Mouse (Mus musculus): ENCODE data around the gene Col20a1.
A peak's percentile ranks its signal among the peaks of the same experiment; 100 is the strongest.

Gene Col20a1

DNA sequence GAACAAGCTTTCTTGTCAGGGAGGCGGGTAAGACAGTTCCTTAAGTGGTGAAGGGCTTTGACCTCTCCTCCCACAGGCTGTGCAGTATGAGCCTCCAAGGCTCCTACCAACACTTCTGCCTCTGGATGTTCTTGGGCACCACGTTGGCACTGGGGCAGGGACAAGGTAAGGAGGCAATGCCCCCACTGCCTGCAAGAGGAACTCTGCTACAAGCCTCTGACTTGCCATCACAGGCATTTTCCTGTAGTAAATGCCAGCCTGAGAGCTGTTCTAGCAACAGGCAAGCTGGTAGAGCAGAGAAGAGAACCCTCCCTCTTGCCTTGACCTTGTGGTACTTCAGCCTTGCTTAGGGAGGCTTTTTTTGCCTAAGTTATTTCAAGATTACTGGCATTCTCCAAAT is at the start of gene Col20a1:
TSS of gene Col20a1 (plus strand) at position 87 of the 400 bp plus-strand sequence.
- no peak for DNase-seq (ENCODE audit: low spot score)

DNA sequence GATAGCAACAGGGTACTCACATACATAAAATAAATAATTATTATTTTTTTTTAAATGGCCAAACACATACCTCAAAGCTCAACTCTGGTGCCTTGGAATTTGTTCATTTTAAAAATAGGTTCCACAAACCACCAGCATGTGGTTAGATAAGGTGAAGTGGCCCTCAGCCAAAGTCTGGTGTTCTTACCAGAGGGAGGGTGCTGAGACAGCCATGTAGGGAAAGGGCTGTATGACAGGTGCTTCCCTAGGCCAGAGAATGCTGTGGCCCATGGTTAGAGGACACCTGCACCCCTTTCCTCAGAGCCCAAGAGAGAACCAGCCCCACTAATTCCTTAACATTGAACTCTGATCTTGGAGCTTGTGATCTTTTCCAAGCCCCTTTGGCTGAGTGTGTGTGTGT is 46.1 kb upstream of the Col20a1 start:
- no peak for DNase-seq (ENCODE audit: low spot score)

DNA sequence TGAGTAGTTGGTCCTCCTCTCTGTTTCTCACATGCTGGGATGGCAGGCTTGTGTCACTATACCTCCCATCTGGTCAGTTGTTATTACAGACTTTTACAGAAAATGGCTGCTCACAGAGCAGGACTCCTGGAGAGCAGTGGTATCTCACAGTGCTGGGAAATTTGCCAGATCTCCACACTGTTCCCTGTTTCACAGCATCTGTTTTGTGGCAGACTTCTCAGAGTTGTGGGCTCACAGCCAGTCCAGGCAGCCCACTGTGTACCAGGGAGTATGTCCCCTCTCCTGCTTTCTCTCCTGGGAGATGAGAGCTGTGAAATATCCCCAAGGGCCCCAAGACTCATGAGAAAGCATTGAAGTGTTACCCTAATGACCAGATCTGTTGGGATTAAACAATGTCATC is 44.5 kb upstream of the Col20a1 start:
- no peak for DNase-seq (ENCODE audit: low spot score)

DNA sequence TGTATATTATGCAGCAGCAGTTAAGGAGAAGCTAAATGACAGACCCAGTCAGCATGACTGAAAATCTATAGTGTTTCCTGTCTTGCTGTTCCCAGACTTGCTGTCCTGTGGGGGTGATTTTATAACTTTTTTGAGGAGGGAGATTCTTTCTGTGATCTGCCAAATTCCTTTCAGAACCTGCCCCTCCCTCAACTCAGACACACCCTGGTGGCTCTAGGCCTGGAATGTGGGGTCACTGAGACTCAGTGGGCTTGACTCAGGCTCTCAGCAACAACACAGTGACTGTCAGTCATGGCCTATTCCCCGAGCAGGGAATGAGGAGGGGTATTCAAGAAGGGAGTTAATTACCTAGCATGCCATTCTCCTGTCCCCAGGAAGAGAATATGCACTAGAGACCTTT is 36.4 kb upstream of the Col20a1 start:
- no peak for DNase-seq (ENCODE audit: low spot score)

DNA sequence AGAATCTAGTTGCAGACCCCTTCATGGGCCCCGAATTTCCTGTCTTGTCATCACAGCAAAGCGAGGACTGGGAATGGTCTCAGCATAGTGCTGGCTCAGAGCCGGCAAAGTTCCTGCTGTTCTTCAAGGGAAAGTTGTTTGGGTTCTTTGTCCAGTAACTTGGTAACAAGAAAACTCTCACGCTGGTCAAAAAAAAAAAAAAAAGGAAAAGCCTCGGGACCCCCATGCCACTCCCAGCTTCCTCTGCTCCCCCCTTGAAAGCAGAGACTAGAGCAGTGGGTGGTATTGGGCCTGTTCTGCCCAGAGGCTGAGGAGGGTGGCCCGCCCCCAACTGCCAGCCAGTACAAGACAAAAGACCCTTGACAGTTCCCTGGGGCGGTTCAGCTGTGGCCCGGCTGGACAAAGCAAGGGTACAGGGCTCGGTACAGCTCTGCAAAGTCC is 33.6 kb upstream of the Col20a1 start:
- no peak for DNase-seq (ENCODE audit: low spot score)

DNA sequence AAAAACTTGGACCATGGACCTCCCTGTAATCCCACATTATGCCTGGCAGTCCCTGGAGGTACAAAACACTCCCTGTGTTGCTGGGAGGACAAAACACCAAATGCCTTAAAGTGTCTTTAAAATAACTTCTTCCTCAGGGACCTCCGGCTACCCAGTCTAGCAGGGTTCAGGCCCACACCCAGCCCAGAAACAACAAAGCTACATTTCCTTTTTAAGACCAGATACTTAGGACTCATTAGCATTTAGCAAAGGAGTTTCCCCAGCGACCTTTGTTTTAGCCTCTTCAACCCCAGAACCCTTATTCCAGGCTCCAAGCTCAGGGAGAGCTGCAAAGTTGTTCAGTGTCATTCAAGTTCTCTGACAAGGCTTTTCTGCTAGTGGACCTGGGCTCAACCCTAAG is 32.7 kb upstream of the Col20a1 start:
- DNase-seq (ENCODE audit: low spot score), result no peak

DNA sequence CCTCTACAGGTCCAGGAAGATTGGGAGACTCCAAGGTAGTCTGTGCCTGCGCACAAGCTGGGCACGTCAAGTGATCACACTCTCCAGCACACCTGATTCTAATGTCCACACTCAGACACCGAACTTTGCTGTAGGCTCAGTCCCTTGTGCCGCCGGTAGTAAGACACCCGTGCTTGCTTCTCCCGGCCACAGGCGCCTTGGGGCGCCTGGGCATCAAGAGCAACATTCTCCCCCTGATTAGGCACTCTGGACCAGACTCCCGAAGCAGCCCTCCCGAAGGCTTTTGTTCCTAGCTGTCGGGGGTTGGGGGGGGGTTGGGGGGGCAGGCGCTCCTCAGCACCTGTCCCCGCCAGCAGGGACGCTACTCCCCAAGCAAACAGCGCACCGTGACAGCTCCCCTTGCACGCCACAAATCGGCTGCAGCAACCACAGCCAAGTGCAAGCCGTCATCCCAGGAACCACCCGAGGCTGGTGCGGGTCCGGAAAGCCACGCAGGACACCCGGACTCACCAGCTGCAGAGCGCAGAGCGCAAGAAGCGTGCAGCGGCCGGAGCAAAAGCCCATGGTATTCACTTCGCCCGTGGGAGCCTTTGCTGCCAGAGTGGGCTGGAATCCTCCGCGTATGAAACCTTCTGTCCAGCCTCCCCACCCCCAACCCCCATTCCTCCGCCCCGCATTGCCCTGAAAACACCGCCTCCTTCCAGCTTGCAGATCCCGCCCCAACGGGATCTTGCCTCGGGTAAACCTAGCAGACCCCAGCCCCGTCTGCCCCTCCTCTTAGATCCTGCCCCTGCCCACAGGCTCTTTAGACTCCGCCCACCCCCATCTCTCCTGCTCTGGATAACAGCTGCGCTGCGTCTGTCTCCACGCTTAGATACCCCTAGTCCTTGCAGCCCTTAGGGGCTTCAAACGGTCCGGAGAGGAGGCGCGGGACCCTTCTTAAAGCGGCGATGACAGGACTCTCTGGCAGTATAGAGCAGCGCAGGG is 32.0 kb upstream of the Col20a1 start, which contains the start of gene Nkain4:
TSS of gene Nkain4 (minus strand) at position 639 of the 987 bp plus-strand sequence.
- no peak for DNase-seq (ENCODE audit: low spot score)

DNA sequence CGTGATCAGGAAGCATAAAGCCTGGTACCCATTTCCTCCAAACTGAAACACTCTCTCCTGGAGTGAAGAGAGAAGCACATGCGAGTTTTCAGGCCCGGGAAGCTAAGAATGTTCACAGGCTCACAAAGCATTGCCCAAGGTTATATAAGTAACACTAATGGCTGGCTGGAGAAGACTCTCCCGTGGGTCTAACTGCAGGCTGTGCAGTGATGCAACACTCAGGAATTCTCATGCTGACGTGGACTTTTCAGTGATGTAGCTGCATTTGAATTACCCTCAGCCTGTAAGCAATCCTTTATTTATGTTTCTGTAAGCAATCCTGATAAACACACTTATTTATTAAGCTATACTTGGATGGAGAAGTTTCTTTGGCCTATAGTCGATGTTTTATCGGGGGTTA is 26.7 kb upstream of the Col20a1 start:
- DNase-seq (ENCODE audit: low spot score), result peak; percentile 22

DNA sequence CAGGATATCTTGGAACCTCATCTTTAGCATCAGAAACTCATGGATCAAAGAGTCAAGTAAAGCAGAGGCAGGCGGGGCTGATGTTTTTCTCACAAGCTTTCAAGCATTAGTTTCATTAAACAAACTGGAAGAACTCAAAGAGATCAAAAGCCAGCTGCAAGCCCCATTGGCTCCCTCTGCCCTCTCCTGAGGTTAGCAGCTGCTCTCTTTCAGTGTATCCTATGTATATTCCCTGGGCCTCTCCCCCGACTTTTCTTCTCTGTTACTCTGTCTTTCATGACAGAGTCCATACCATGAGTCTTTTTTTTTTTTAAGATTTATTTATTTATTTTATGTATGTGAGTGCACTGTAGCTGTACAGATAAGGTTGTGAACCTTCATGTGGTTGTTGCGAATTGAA is 26.1 kb upstream of the Col20a1 start:
- no peak for DNase-seq (ENCODE audit: low spot score)

DNA sequence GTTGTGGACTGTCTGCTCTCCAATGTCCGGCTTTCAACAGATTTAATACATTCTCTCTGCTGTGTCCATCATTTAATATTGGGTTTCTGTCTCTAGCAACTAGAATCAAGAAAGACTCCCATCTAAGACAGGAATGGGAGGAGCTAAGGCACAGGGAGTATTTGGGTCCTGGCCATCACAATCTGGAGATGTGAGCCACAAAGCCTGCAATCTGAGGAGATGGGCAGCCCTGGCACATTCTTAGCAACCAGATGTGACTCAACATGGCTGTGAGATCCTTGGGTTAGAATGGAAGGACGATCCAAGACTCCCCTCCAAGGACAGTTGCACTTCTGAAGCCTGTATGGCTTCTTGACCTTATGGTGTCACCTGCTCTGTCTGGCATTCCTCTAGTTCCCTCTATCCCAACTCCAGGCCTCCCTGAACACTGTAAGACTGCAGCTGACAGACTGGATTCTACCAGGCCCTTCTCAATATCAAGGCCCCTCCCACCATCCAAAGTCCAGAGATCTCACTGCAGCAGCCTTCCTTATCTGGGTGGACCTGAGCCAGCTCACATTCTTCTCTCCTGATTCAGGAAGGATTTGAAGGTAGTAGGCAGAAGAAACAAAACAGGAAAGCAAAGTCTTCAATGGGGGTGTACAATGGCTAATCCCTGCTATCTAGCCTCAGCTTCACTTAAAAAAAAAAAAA is 23.6 kb upstream of the Col20a1 start:
- no peak for DNase-seq (ENCODE audit: low spot score)

DNA sequence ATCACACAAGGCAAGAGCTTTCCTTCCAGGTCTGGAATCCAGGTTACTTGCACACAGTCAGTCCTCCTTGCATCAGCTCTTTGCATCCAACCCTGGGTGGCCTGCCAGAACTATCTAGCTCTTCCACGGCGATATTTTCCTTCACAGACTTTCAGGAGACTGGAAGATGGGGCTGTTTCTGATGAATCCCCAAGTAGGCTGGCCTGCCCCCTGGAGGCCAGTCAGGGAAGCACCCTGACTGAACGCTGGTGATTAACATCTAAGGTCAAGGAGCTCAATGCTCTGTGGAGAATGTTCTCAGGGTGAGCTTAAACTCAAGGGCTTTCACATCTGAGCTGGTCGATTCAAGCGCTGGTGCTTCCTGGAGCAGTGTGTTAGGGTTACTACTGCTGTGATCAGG is 22.4 kb upstream of the Col20a1 start:
- peak; percentile 80 for DNase-seq (ENCODE audit: low spot score)

DNA sequence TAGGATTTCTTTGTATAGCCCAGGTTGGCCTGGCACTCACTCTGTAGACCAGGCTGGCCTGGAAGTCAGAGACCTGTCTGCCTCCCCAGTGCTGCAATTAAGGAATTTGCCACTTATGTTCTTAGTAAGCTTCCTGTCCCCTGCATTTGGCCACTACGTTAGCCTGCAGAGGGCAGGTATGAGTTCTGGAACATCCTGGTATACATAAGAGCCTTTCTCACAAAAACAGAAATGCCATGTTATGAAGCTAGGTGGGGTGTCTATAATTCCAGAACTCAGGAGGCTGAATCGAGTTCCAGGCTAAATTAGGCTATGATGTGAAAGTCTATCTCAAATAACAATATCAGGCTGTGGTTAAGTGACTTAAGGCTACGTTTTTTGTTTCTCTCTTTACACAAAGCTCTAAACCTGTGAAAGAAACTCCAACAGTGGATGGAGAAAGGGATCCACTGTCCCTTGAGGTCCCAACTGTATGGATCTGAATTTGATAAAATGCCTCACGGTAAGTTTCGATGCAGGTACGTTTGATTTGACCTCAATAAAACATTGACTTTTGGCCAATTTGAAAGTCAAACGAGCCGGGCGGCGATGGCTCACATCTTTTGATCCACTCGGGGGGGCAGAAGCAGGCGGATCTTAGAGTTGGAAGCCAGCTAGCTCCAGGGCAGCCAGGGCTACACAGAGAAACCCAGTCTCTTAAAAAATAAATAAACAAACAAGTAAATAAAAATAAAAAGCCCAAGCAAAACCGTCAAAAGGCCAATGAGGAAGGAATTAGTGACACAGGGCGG is 20.0 kb upstream of the Col20a1 start:
- peak; percentile 74 for DNase-seq (ENCODE audit: low spot score)

DNA sequence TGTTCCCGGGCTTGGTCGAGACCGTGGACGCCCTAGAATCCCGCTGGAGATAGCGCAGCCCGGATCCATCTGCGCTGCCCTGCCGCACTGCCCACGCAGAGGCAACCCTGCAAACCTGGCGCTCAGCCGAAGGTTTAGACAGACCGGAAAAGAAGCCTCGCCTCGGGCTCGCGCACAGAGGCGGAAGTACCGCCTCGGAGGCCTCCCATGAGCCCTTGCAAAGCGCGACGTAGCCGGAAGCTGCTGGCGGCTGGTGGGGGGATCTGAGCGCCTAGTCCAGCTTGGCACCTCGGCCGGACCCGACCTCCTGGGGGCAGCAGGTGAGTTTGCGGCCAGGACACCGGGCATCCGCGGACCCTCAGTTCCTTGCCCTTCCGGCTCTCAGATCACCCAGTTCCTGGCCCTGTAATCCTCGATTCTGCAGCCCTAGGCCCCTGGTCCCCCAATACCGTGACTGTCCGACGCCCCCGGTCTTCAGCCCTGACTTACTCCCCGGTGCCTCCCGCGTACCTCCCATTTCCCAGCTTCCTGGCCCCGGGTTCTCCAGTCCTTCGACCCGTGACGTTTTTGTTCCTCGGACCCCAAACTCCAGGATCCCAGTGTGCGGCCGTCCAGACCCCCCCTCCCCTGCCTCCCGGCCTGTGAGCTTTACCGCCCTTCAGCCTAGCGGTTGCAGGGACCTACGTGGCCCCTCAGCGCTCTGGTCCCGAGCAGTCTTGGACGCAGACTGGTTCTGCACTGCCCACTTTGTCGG is 19.1 kb upstream of the Col20a1 start, which contains the start of gene Arfgap1:
TSS of gene Arfgap1 (plus strand) at position 216 of the 754 bp plus-strand sequence.
- peak; percentile 98 for DNase-seq (ENCODE audit: low spot score)

DNA sequence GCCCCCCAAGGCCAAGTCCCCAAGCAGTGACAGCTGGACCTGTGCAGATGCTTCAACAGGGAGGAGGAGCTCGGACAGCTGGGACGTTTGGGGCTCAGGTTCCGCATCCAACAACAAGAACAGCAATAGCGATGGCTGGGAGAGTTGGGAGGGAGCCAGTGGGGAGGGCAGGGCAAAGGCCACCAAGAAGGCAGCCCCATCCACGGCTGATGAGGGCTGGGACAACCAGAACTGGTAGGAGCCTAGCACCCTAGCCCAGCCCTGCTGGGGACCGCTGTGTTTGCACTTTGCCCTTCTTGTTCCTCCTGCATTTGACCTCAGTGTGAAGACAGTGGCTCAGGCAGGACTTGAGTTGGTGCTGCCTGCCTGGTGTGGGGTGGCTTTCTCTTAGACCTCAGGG is 5.2 kb upstream of the Col20a1 start:
- no peak for DNase-seq (ENCODE audit: low spot score)

DNA sequence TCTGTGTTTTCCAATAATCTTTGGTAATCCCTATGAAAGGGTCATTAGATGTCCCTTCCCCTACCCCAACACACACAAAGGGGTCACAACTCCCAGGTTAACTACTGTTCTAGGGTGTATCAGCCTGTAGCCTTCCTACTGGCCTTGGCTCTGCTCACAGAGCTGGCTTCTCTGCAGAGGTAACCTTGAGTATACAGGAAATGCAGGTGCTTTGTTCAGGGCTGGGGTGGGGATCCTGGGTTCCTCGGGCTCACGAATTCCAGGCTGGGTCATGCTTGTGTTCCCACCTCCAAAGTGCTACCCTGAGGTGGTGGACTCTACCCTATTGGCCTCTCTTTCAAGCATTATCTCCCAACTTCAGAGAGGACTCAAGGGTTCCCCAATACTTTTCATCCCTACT is 700 bp upstream of the Col20a1 start:
- DNase-seq (ENCODE audit: low spot score), result no peak

DNA sequence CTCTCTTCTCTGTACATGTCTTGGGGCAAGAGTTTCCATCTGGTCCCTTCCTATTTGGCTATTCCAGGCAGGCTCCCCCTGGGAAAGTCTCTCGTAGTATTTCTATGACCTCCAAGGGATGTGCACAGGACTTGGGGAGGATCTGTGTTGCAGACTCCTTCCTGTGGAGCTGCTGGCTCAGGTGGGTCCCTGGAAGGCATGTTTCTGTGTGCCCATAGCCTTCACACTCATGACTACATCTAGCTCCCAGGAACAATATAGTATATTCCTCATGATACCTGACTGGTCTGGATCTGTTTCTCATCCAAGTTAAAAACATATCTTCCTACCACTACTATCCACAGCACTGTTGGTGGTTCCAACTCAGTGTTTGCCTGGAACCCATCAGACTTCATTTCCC is 666 bp downstream of the Col20a1 start:
- no peak for DNase-seq (ENCODE audit: low spot score)

DNA sequence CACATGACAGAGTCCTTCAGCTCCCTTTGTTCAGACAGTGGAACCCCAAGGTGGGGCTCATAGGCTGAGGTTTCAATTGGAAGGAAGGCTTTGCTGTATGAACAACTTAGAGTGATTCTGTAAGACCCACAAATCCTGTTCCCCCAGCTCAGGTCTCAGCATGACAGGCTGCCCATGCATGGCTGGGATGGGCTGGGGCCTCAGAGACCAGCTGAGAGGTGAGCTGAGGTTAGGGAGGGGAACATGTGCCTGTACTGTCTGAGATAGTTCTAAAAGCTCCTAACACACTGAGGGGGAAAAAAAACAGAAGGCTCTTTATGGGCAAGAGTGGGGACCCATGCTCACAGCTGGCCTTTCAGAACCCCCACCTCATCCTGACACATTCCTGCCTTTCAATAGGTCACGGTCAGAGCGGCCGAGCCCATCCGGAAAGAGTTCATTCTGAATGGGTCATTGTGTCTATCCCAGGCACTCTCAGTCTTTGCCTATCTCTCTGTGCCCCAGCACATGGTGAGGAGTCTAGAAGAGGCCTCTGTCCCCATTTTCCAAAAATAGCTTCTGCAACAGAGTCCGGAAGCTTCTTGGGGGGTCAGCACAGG is 1.2 kb downstream of the Col20a1 start:
- no peak for DNase-seq (ENCODE audit: low spot score)

DNA sequence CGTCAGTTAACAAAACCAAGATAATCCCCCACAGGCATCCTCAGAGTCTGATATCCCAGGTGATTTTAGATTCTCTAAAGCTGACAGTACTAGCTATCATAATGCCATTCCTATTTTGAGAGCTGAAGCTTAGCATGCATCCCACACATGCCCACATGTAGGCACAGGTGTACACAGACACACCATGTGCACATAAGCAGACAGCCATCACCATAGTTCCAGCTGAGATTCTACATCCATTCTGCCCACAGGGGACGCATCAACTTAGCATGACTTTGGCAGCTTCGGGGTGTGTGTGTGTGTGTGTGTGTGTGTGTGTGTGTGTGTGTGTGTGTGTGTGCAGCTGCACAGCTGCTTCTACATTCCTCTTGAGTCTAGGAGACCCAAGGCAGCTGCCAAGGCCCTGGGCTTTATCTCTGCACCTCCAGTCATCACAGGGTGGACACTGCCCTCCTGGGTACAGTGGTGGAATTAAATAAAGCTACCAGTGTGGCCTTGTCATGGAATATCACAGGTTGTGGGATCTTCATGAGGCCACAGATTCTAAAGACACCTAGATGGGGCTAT is 2.1 kb downstream of the Col20a1 start:
- no peak for DNase-seq (ENCODE audit: low spot score)

DNA sequence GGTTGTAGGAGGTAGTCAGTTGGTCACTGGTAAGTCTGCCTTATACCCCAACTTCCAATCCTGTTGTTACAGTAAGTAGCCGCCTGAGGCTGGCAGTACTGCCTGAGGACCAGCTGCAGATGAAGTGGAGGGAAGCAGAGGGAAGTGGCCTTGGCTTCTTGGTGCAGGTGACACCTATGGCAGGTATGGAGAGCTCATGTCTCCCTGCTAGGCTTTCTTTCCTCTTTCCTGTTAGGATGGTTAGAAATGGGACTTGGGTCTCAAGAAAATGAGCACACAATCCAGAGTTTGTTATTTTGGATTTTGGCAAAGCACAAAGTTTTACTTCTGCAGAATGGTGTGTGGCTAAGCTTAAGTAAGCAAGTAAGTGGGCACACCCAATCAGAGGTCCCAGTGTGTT is 2.6 kb downstream of the Col20a1 start:
- no peak for DNase-seq (ENCODE audit: low spot score)

DNA sequence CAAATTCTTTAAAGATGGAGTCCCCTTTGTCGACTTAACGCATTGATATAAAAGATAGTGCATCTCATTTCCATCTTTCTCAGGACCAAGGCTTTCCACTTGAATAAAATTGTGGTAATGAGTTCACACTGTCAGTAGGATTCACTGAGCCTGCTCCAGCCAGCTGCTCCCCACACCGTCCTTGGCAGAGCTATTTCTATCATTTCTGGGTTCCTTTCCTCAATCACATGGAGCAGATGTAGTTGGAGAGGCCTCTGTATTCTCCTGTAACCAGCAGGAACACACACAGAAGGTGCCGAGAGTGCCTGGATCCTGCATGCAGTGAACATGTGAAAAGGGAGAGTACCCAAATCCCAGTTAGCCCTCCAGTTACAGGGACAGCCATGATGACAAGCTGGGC is 4.0 kb downstream of the Col20a1 start:
- no peak for DNase-seq (ENCODE audit: low spot score)

DNA sequence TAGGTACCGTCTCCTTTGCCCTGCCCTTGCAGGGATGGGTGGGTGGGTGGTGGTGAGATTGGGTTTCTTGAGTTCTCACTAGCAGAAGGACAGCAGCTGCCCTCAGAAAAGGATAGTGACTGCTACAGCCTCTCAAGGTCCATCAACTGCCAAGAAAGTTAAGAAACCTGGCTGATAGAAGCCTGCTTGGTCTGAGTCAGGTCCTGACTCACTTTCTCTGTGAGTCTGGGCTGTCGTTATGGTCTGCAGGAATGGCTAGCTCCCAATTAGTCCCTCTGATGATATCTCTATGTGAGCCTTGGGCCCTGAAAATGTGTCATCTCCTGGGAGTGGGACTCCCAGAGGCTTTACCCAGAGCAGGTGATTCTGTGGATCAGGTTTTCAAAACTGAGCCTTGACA is 8.0 kb downstream of the Col20a1 start:
- DNase-seq (ENCODE audit: low spot score), result no peak
